Mouse (Mus musculus) lung, postnatal 10 days (tissue): ENCODE measurements at regions not wholly inside any gene's neighbourhood (a gene's known extent, or its start where the extent isn't known, plus 50 kb on each side); places are given as distances from the start of the nearest gene placed in this dataset.

Source experiments
- DNase-seq: peaks from one replicate; pipeline ENCODE4 v3.0.0; 2021

- DNase-seq = peak; percentile 4
These were observed 123.6 kb upstream of the Nrxn1 start for GRCm38 (mm10) chr17:91216429-91216828.

- no peak for DNase-seq
These were observed 89.7 kb upstream of the Nrxn1 start for GRCm38 (mm10) chr17:91182574-91182973.

- no peak for DNase-seq
These were observed 69.0 kb upstream of the Nrxn1 start for GRCm38 (mm10) chr17:91161834-91162233.
